Mouse (Mus musculus) forebrain, embryonic 14.5 days (tissue): Measurements from ENCODE around the gene Cryz. TPM values are rescaled to one million over a fixed set of nuclear protein-coding genes. Genes with fewer than 3 reads are reported as not detected.

Source experiments
- ATAC-seq: fragments of 200-750 bp; cut with Nextera tagmentation; 2 replicates; pipeline ENCODE4 v1.8.0; 2017; ENCODE audit warnings: mild to moderate bottlenecking, moderate library complexity
- DNase-seq: peaks from one replicate; pipeline ENCODE4 v3.0.0-alpha.2; 2015; ENCODE audit warnings: low spot score
- H3K27ac ChIP-seq: fragments of 300-500 bp; sonication (generic); 2 replicates; pipeline ENCODE4 v1.5.1; 2014; ENCODE audit warnings: low read depth, mild to moderate bottlenecking, control low read depth, low read length, moderate library complexity
- H3K27me3 ChIP-seq: fragments of 300-500 bp; sonication (generic); replicated peaks from 2 replicates; pipeline ENCODE4 v1.6.1; 2014; ENCODE audit warnings: low read length, control low read depth, mixed read lengths; ENCODE audit not compliant: control insufficient read depth, insufficient read depth
- H3K36me3 ChIP-seq: fragments of 300-500 bp; sonication (generic); 2 replicates; pipeline ENCODE4 v1.6.1; 2014; ENCODE audit warnings: low read length, control low read depth; ENCODE audit not compliant: control insufficient read depth, insufficient read depth
- H3K4me1 ChIP-seq: fragments of 300-500 bp; sonication (generic); 2 replicates; pipeline ENCODE4 v1.6.1; 2014; ENCODE audit warnings: antibody characterized with exemption, low read length, control low read depth; ENCODE audit not compliant: control insufficient read depth, insufficient read depth
- H3K4me2 ChIP-seq: fragments of 300-500 bp; sonication (generic); 2 replicates; pipeline ENCODE4 v1.6.1; 2014; ENCODE audit warnings: mild to moderate bottlenecking, control low read depth, low read length
- H3K4me3 ChIP-seq: fragments of 300-500 bp; sonication (generic); 2 replicates; pipeline ENCODE4 v1.5.1; 2014; ENCODE audit warnings: low read depth, low read length, control low read depth
- H3K9ac ChIP-seq: fragments of 300-500 bp; sonication (generic); 2 replicates; pipeline ENCODE4 v1.6.1; 2014; ENCODE audit warnings: mild to moderate bottlenecking, low read length, control low read depth, moderate library complexity
- H3K9me3 ChIP-seq: fragments of 300-500 bp; sonication (generic); replicated peaks from 2 replicates; pipeline ENCODE4 v1.6.1; 2016; ENCODE audit warnings: low read length, control low read depth, mixed read lengths; ENCODE audit not compliant: control insufficient read depth
- WGBS: fragments of 180-500 bp; shearing (Covaris S2); extraction: QIAGEN DNeasy Blood & Tissue Kit; methylation state at CpG from one replicate; pipeline ENCODE4 v1.1.7; 2014; 5-methylcytosine and 5-hydroxymethylcytosine counted together
- polyA plus RNA-seq: library from polyadenylated mRNA; unstranded; fragments of >200 nt; fragmentation: Nextera tagmentation; extraction: Ambion mirVana; gene quantifications from 2 replicates; pipeline ENCODE4 v1.2.1, GENCODE M21; 2014

The Cryz gene
- polyA plus RNA-seq = 11.0 and 12.8 TPM in 2 replicates

DNA sequence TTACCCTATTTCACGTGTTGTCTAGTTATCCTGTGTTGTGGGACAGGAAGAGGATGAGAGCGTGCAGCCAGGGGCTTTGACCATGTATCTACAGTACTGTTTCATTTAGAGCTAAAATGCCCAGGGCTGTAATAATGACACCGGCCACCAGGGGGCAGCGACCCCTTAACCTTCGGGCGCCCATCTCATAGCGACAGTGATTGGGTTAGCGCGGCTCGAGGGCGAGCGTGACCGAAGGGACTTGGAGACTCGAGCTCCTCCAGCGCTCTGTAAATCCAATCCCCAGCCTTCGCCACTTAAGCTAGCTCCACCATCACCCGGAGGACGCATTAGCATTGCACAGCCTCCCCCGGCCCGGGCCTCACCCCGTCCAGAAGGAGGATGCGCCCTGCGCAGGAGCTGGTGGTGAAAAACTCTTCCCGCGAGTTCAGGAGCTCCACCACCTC, at the start of gene Cryz:
TSS of gene Cryz (plus strand) at position 224 of the 446 bp plus-strand sequence.
- Histone ChIP-seq H3K27me3 (no peaks in the 10 kb centered on the region), H3K4me1 (peaks cover 7% of the 10 kb centered on the region; the same call in 1 of the 2 replicates), H3K9me3 (no peaks in the 10 kb centered on the region), H3K4me2 (peak within 1 kb of the TSS; percentile 67), H3K27ac (peak within 1 kb of the TSS; percentile 91), H3K36me3 (peaks cover 29% of the 10 kb centered on the region), H3K4me3 (peak within 1 kb of the TSS; percentile 86), H3K9ac (peak within 1 kb of the TSS; percentile 84)
- ATAC-seq (peak; percentile 88), DNase-seq (peak; percentile 89)
- 1% methylated on average over 25 of the region's 25 CpGs for WGBS

DNA sequence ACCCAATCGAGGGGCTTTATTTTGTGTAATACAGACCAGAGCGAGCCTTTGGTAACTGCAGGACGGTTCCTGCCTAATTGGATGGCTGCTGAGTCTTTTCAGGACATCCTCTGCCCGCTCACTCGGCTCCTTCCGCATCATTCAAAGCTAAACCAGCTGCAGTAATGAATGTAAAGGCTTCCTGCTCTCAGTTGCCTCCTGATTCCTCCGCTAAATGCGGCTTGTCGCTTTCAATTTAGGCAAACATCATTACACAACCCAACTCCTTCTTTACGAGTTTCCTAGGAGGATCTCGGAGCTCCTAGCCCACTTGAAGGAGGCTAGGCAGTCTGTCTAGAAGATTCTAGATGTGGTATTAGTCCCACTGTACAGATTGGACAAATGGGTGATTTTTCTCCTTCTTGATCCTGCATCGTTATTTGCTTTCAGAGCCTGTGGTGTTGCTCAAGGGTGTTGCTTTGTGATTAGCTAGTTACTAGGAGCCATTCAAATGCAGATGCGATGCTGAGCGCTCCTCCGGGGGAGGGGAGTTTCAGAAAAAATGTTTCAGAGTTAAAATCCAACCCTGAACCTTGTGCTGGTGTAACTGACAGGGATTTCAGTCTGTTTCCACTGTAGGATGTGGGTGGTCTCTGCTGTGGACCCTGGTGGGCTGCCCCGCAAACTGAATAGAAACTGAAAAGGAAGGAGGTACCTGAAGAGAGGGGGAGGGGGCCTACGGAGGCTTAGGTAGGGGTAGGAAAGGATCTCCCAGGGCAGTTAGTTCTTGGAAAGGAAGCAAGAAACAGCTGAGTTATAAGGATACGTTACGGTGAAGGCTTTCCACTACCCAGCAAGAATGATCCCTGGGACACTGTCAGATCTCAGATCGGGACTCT, 48.7 kb upstream of the Cryz start:
- DNase-seq (peak; percentile 71), ATAC-seq (peak; percentile 56)
- Histone ChIP-seq H3K27ac (no peak overlapping the region), H3K9me3 (no peaks in the 10 kb centered on the region), H3K4me2 (peak overlapping the region; percentile 39), H3K4me1 (peaks cover 24% of the 10 kb centered on the region), H3K36me3 (no peaks in the 10 kb centered on the region), H3K9ac (no peak overlapping the region), H3K4me3 (peak overlapping the region; percentile 4; the same call in 1 of the 2 replicates), H3K27me3 (peaks cover 4% of the 10 kb centered on the region; the same call in 1 of the 2 replicates)
- 2% methylated on average over 20 of the region's 20 CpGs for WGBS

DNA sequence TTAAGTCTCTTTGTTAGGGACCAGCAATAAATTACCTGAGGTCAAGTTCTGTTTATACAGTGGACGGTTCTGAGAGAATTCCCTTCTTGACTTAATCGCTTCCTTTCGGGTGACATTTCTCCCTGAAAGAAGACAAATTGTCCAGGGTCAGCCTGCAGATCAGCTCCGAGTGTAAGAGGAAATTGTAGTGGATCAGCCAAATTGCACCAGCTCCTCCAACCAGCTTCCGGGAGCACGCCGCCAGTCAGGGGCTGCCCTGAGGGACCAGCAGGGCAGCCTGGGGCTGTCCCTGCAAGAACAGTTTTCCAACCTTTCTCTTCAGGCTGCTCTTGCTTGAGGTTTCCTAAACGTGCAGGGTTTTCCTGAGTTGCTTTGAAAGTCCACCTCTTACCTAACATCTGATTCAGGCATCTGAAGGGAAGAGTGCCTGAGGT, 47.6 kb upstream of the Cryz start:
- ATAC-seq (no peak), DNase-seq (no peak)
- no peaks in the 10 kb centered on the region for H3K36me3 ChIP-seq
- no peak overlapping the region for H3K9ac ChIP-seq
- H3K4me3 ChIP-seq = no peak overlapping the region
- WGBS = 24% methylated on average over 8 of the region's 8 CpGs
- no peak overlapping the region for H3K27ac ChIP-seq
- H3K27me3 ChIP-seq = peaks cover 4% of the 10 kb centered on the region; the same call in 1 of the 2 replicates
- no peaks in the 10 kb centered on the region for H3K9me3 ChIP-seq
- no peak overlapping the region for H3K4me2 ChIP-seq
- H3K4me1 ChIP-seq = peaks cover 24% of the 10 kb centered on the region

DNA sequence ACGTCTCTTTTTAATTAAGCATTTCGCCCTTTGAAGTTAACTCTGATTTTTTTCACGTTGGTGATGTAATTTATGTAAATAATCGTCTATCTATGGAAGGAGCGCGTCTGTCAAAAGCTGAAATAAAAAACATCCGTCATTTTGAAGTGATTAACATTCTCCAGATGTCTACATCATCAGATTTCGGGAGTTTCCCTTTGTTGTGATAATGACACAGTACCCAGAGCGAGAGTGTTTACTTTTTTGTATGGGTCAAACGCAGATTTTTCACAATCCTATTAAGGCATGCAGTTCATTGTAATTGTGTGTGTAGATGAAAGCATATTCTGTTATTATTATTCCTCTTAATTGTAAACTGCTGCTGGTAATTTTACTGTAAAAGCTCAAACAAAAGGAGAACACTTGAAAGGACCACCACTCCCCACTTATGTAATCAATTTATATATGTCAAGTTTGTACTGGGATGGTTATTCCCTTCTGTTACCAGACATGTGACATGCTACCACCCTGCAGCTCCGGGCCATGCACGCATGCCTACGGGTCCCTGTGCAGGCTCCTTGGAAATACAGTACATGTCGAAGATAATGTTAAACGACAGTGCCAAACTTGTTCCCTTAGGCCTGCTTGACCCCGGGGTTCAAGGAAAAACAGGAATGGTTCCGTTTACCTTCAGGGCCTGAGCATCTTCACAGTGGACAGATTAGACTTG, 46.0 kb upstream of the Cryz start:
- Histone ChIP-seq H3K9me3 (no peaks in the 10 kb centered on the region), H3K36me3 (no peaks in the 10 kb centered on the region), H3K4me2 (no peak overlapping the region), H3K27ac (no peak overlapping the region), H3K9ac (no peak overlapping the region), H3K4me3 (no peak overlapping the region), H3K4me1 (peaks cover 24% of the 10 kb centered on the region), H3K27me3 (peaks cover 4% of the 10 kb centered on the region; the same call in 1 of the 2 replicates)
- WGBS = 10% methylated on average over 17 of the region's 17 CpGs
- DNase-seq = peak; percentile 62
- ATAC-seq = peak; percentile 74

DNA sequence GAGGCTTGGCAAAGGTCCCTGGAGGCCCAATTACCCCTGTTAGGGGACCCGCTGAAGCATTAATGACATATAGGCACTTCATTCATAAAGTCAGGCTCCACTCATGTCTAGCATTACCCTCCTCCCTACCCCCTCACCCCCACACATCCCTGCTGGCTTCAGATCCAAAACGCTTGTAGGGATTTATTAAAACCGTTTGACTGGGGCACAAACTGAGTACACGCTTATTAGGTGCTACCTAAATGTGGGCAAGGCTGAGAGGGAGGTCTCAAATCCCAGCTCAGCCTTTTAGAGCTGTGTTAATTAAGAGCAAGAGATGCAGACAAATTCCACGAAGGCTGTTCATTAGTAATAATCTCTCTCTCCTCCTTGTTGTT, 45.5 kb upstream of the Cryz start:
- 10% methylated on average over 5 of the region's 5 CpGs for WGBS
- Histone ChIP-seq H3K27ac (no peak overlapping the region), H3K36me3 (no peaks in the 10 kb centered on the region), H3K4me1 (peaks cover 24% of the 10 kb centered on the region), H3K27me3 (peaks cover 4% of the 10 kb centered on the region; the same call in 1 of the 2 replicates), H3K9ac (no peak overlapping the region), H3K9me3 (no peaks in the 10 kb centered on the region), H3K4me2 (no peak overlapping the region), H3K4me3 (no peak overlapping the region)
- ATAC-seq = peak; percentile 35; the same call in 1 of the 2 replicates
- DNase-seq = peak; percentile 38

DNA sequence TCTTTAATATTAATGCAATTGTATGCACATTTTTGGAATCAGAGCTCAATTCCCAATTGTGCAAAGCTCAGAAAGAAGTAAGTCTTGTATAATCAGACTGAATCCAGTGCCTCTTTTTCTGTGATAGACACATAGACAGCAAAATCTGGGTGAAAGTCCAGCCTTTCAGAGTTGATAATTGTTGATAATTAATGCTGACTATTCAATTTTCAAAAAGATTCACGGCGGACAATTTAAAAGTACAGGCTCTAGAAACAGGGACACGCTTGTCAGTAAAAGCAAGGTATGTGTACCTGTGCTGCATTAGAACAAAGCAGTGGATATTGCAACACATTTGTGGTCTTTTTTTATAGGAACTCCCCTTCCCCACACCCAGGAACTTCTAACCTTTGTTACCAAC, 34.3 kb upstream of the Cryz start:
- Histone ChIP-seq H3K4me2 (no peak overlapping the region), H3K4me3 (no peak overlapping the region), H3K27ac (no peak overlapping the region), H3K27me3 (no peaks in the 10 kb centered on the region), H3K4me1 (no peaks in the 10 kb centered on the region), H3K36me3 (no peaks in the 10 kb centered on the region), H3K9me3 (no peaks in the 10 kb centered on the region), H3K9ac (no peak overlapping the region)
- DNase-seq = no peak
- ATAC-seq = no peak
- 95% methylated on average over 3 of the region's 3 CpGs for WGBS

DNA sequence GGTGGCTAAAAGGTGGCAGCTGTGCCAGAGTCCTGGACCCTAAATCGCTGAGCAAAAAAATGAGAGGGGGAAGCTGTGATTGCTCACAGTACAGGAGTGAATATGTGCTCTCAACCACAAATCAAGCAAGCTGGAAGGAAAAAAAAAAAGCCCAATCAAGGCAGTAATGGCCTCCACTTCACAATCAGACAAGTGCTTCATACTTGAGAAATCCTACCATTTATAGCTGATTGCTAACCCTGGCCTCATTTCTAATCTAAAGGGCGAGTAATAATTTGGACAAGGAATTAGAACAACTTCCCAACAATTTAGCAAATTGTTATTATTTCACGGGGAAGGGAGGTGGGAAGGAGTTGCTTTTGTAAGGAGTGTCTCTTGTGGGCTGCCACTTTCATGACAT, 31.1 kb upstream of the Cryz start:
- WGBS = 64% methylated on average over 3 of the region's 3 CpGs
- H3K9ac ChIP-seq = no peak overlapping the region
- H3K36me3 ChIP-seq = no peaks in the 10 kb centered on the region
- 0 out of 2 replicates have a peak, but pooled peaks have one; percentile 20 for ATAC-seq
- no peaks in the 10 kb centered on the region for H3K9me3 ChIP-seq
- peak; percentile 27 for DNase-seq
- no peak overlapping the region for H3K4me3 ChIP-seq
- H3K4me2 ChIP-seq = no peak overlapping the region
- H3K27me3 ChIP-seq = 0 out of 2 replicates have a peak, but pooled peaks cover 2% of the 10 kb centered on the region
- H3K4me1 ChIP-seq = no peaks in the 10 kb centered on the region
- H3K27ac ChIP-seq = no peak overlapping the region

DNA sequence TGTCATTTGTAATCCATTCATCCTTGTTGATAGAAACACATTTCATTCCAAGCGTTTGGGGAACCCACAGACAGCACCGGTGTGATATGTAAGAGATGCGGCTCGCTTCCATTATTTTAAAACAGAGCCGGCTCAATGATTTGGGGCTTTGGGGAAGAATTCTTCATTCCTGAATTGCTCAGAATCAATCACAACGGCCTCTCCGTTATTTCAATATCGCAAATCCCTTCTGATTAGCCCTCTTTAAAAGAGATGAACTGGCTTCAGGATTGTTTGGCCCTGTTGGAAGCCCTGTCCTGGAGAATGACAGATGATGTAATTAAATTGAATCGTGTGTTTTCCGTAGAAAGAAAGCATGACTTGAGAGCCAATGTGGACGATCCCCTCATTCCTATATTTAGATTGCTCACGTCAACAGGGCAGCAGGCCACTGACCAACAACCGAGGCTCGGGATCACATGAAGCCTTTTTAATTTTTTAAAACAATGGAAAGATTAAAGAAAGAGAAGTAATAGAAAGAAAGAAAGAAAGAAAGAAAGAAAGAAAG, 26.4 kb upstream of the Cryz start:
- DNase-seq = peak; percentile 20
- no peaks in the 10 kb centered on the region for H3K4me1 ChIP-seq
- 7% methylated on average over 14 of the region's 14 CpGs for WGBS
- H3K36me3 ChIP-seq = no peaks in the 10 kb centered on the region
- no peak overlapping the region for H3K9ac ChIP-seq
- H3K27me3 ChIP-seq = 0 out of 2 replicates have a peak, but pooled peaks cover 2% of the 10 kb centered on the region
- no peak overlapping the region for H3K27ac ChIP-seq
- no peaks in the 10 kb centered on the region for H3K9me3 ChIP-seq
- peak overlapping the region; percentile 43 for H3K4me2 ChIP-seq
- no peak overlapping the region for H3K4me3 ChIP-seq
- ATAC-seq = no peak
